Mouse (Mus musculus) heart, embryonic 10.5 days (tissue): Measurements from ENCODE around the gene Cfap73. TPM values are rescaled to one million over a fixed set of nuclear protein-coding genes. Genes with fewer than 3 reads are reported as not detected.

Source experiments
- DNase-seq: peaks from one replicate; pipeline ENCODE4 v3.0.0-alpha.2; 2017; ENCODE audit warnings: low spot score
- H3K27ac ChIP-seq: fragments of 300-500 bp; sonication (generic); 2 replicates; pipeline ENCODE4 v1.5.1; 2016; ENCODE audit warnings: mild to moderate bottlenecking
- H3K27me3 ChIP-seq: fragments of 300-500 bp; sonication (generic); 2 replicates; pipeline ENCODE4 v1.6.1; 2016; ENCODE audit warnings: mild to moderate bottlenecking; ENCODE audit not compliant: poor library complexity, insufficient read depth, severe bottlenecking
- H3K36me3 ChIP-seq: fragments of 300-500 bp; sonication (generic); 2 replicates; pipeline ENCODE4 v1.6.1; 2016; ENCODE audit warnings: mild to moderate bottlenecking, moderate library complexity
- H3K4me1 ChIP-seq: fragments of 300-500 bp; sonication (generic); 2 replicates; pipeline ENCODE4 v1.6.1; 2016; ENCODE audit warnings: mild to moderate bottlenecking
- H3K4me3 ChIP-seq: fragments of 300-500 bp; sonication (generic); 2 replicates; pipeline ENCODE4 v1.5.1; 2016; ENCODE audit warnings: mild to moderate bottlenecking, moderate library complexity
- H3K9me3 ChIP-seq: fragments of 300-500 bp; sonication (generic); 2 replicates; pipeline ENCODE4 v1.6.1; 2016; ENCODE audit warnings: mild to moderate bottlenecking, moderate library complexity
- WGBS: fragments of 180-500 bp; shearing (Covaris S2); methylation state at CpG from one replicate; pipeline ENCODE4 v1.1.7; 2016; 5-methylcytosine and 5-hydroxymethylcytosine counted together
- polyA plus RNA-seq: library from polyadenylated mRNA; unstranded; fragments of >200 nt; fragmentation: Nextera tagmentation; extraction: Ambion mirVana; gene quantifications from 2 replicates; pipeline ENCODE4 v1.2.1, GENCODE M21; 2016

The Cfap73 gene
- polyA plus RNA-seq, 1 experiment from 2014 or later: 0.39 TPM

- Histone ChIP-seq H3K9me3 (no peaks in the 10 kb centered on the region), H3K4me3 (no peak overlapping the region), H3K36me3 (no peaks in the 10 kb centered on the region), H3K27me3 (peaks cover 5% of the 10 kb centered on the region; the same call in 1 of the 2 replicates), H3K27ac (no peak overlapping the region), H3K4me1 (peaks cover 9% of the 10 kb centered on the region; the same call in 1 of the 2 replicates)
- DNase-seq: no peak
- 94% methylated on average over 7 of the region's 7 CpGs for whole genome bisulfite sequencing
Observed at GRCm38 (mm10) chr5:120640094-120640493, 6.1 kb upstream of the Cfap73 start.

- DNase-seq: no peak
- WGBS: 80% methylated on average over 5 of the region's 5 CpGs
- peaks cover 23% of the 10 kb centered on the region for H3K4me1 ChIP-seq
- H3K9me3 ChIP-seq: no peaks in the 10 kb centered on the region
- H3K27ac ChIP-seq: no peak overlapping the region
- H3K4me3 ChIP-seq: no peak overlapping the region
- peaks cover 23% of the 10 kb centered on the region; the same call in 1 of the 2 replicates for H3K27me3 ChIP-seq
- H3K36me3 ChIP-seq: no peaks in the 10 kb centered on the region
Observed at GRCm38 (mm10) chr5:120635633-120636032, 1.6 kb upstream of the Cfap73 start.

- Histone ChIP-seq H3K36me3 (no peaks in the 10 kb centered on the region), H3K4me1 (peaks cover 23% of the 10 kb centered on the region), H3K27ac (no peak overlapping the region), H3K27me3 (peaks cover 29% of the 10 kb centered on the region), H3K9me3 (no peaks in the 10 kb centered on the region), H3K4me3 (no peak overlapping the region)
- no peak for DNase-seq
- 49% methylated on average over 5 of the region's 5 CpGs for WGBS
Observed at GRCm38 (mm10) chr5:120634860-120635259, 825 bp upstream of the Cfap73 start.

GRCm38 (mm10) chr5:120631892-120632291, 2.1 kb downstream of the Cfap73 start:
- 78% methylated on average over 5 of the region's 5 CpGs for WGBS
- no peaks in the 10 kb centered on the region for H3K9me3 ChIP-seq
- DNase-seq: no peak
- peaks cover 35% of the 10 kb centered on the region for H3K4me1 ChIP-seq
- peaks cover 40% of the 10 kb centered on the region for H3K27me3 ChIP-seq
- peaks cover 19% of the 10 kb centered on the region for H3K36me3 ChIP-seq
- H3K4me3 ChIP-seq: 0 out of 2 replicates have a peak overlapping the region, but pooled peaks have one; percentile 54
- no peak overlapping the region for H3K27ac ChIP-seq

- Histone ChIP-seq H3K27ac (peak overlapping the region; percentile 63), H3K4me1 (peaks cover 39% of the 10 kb centered on the region), H3K4me3 (peak overlapping the region; percentile 54), H3K36me3 (peaks cover 26% of the 10 kb centered on the region), H3K27me3 (peaks cover 40% of the 10 kb centered on the region), H3K9me3 (no peaks in the 10 kb centered on the region)
- WGBS: 3% methylated on average over 29 of the region's 29 CpGs
- no peak for DNase-seq
Observed at GRCm38 (mm10) chr5:120631128-120631527, 2.9 kb downstream of the Cfap73 start.

- Histone ChIP-seq H3K4me1 (peaks cover 34% of the 10 kb centered on the region), H3K27ac (no peak overlapping the region), H3K27me3 (peaks cover 40% of the 10 kb centered on the region), H3K4me3 (no peak overlapping the region), H3K36me3 (peaks cover 51% of the 10 kb centered on the region), H3K9me3 (no peaks in the 10 kb centered on the region)
- no peak for DNase-seq
- 66% methylated on average over 7 of the region's 7 CpGs for WGBS
Observed at GRCm38 (mm10) chr5:120628624-120629023, 5.4 kb downstream of the Cfap73 start.

- Histone ChIP-seq H3K4me1 (peaks cover 33% of the 10 kb centered on the region), H3K4me3 (no peak overlapping the region), H3K36me3 (peaks cover 61% of the 10 kb centered on the region), H3K27me3 (peaks cover 33% of the 10 kb centered on the region), H3K27ac (no peak overlapping the region), H3K9me3 (no peaks in the 10 kb centered on the region)
- WGBS: 93% methylated on average over 15 of the region's 15 CpGs
- no peak for DNase-seq
Observed at GRCm38 (mm10) chr5:120627515-120628300, 6.3 kb downstream of the Cfap73 start.

- WGBS: 29% methylated on average over 19 of the region's 19 CpGs
- Histone ChIP-seq H3K27me3 (peaks cover 21% of the 10 kb centered on the region), H3K27ac (no peak overlapping the region), H3K36me3 (peaks cover 74% of the 10 kb centered on the region), H3K4me1 (peaks cover 31% of the 10 kb centered on the region), H3K4me3 (no peak overlapping the region), H3K9me3 (no peaks in the 10 kb centered on the region)
- peak; percentile 88 for DNase-seq
Observed at GRCm38 (mm10) chr5:120626399-120626798, 7.6 kb downstream of the Cfap73 start.

GRCm38 (mm10) chr5:120624427-120624826, 9.6 kb downstream of the Cfap73 start:
- DNase-seq: no peak
- Histone ChIP-seq H3K4me1 (peaks cover 24% of the 10 kb centered on the region), H3K27me3 (peaks cover 7% of the 10 kb centered on the region; the same call in 1 of the 2 replicates), H3K27ac (no peak overlapping the region), H3K9me3 (no peaks in the 10 kb centered on the region), H3K36me3 (peaks cover 93% of the 10 kb centered on the region), H3K4me3 (no peak overlapping the region)
- 91% methylated on average over 10 of the region's 10 CpGs for WGBS

GRCm38 (mm10) chr5:120622198-120622851, 11.7 kb downstream of the Cfap73 start:
- no peak overlapping the region for H3K27ac ChIP-seq
- H3K36me3 ChIP-seq: peaks cover 100% of the 10 kb centered on the region
- no peaks in the 10 kb centered on the region for H3K27me3 ChIP-seq
- H3K4me1 ChIP-seq: peaks cover 13% of the 10 kb centered on the region
- DNase-seq: no peak
- 80% methylated on average over 5 of the region's 5 CpGs for WGBS
- H3K9me3 ChIP-seq: no peaks in the 10 kb centered on the region
- H3K4me3 ChIP-seq: no peak overlapping the region

- H3K27ac ChIP-seq: no peak overlapping the region
- WGBS: 92% methylated on average over 10 of the region's 10 CpGs
- peaks cover 13% of the 10 kb centered on the region for H3K4me1 ChIP-seq
- H3K4me3 ChIP-seq: no peak overlapping the region
- H3K9me3 ChIP-seq: no peaks in the 10 kb centered on the region
- no peak for DNase-seq
- no peaks in the 10 kb centered on the region for H3K27me3 ChIP-seq
- peaks cover 100% of the 10 kb centered on the region for H3K36me3 ChIP-seq
Observed at GRCm38 (mm10) chr5:120621846-120622197, 12.2 kb downstream of the Cfap73 start.

- Histone ChIP-seq H3K4me1 (peaks cover 9% of the 10 kb centered on the region), H3K36me3 (peaks cover 98% of the 10 kb centered on the region), H3K27ac (no peak overlapping the region), H3K9me3 (no peaks in the 10 kb centered on the region), H3K4me3 (no peak overlapping the region), H3K27me3 (no peaks in the 10 kb centered on the region)
- WGBS: 88% methylated on average over 23 of the region's 23 CpGs
- no peak for DNase-seq
Observed at GRCm38 (mm10) chr5:120621078-120621765, 12.8 kb downstream of the Cfap73 start.
